Mouse (Mus musculus) myocyte (in vitro differentiated cells): ENCODE data around the gene Tmem56.

ENCODE experiments used
- CEBPB ChIP-seq: IDR thresholded peaks from 2 replicates; pipeline ENCODE4 v1.6.1; 2011; ENCODE audit warnings: mild to moderate bottlenecking, moderate library complexity; ENCODE audit not compliant: poor library complexity, insufficient read depth, severe bottlenecking
- MAX ChIP-seq: IDR thresholded peaks from one replicate; pipeline ENCODE4 v1.6.1; 2011; ENCODE audit warnings: low read depth, mild to moderate bottlenecking, control low read depth
- MYOG ChIP-seq, 3 experiments: IDR thresholded peaks; one replicate each; pipeline ENCODE4 v1.6.1; 2011; ENCODE audit warnings: control low read depth in 2 of 3, low read depth in 2 of 3, mild to moderate bottlenecking in 2 of 3; ENCODE audit not compliant: insufficient read length in 2 of 3, control insufficient read depth in 1 of 3, insufficient read depth in 1 of 3
- POLR2A ChIP-seq: IDR thresholded peaks from one replicate; pipeline ENCODE4 v1.6.1; 2011; ENCODE audit warnings: low read depth, mild to moderate bottlenecking, control low read depth, moderate library complexity; ENCODE audit not compliant: insufficient read length
- POLR2AphosphoS2 ChIP-seq: IDR thresholded peaks from one replicate; pipeline ENCODE4 v1.6.1; 2011; ENCODE audit warnings: low read depth, control low read depth; ENCODE audit not compliant: insufficient read length
- TCF12 ChIP-seq: IDR thresholded peaks from one replicate; pipeline ENCODE4 v1.6.1; 2011; ENCODE audit warnings: mild to moderate bottlenecking, control low read depth; ENCODE audit not compliant: poor library complexity, insufficient read depth, severe bottlenecking

DNA sequence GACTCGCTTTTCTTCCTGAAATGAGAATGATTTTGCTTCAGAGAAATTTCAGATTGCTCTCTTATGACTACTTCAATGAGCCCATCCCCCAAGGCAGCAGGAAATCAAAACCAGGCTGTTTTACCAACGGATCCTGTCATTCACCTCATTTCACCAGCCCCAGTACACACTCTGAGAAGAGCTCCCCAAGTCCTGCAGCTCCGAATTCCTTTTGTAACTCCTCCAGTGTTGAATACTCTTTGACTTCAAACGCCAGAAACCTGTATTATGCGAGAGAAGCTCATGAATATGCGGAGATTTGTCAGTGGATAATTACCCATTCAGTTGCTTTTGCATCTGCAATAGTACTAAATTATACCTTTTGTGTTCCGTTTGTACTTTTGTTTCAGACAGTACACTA, 126.9 kb downstream of the Tmem56 start:
- no peak for TF ChIP-seq POLR2A
- no peak for TF ChIP-seq MYOG (IDR thresholded peaks at IDR 0.05; ENCODE audit: control insufficient read depth in 1 of 3, insufficient read depth in 1 of 3, insufficient read length in 2 of 3, low read depth in 2 of 3)
- TF ChIP-seq TCF12: no peak
- no peak for TF ChIP-seq POLR2AphosphoS2
- TF ChIP-seq MAX: no peak
- no peak for TF ChIP-seq CEBPB
